Mouse (Mus musculus): Measurements from ENCODE around the gene Vwa7.

DNA sequence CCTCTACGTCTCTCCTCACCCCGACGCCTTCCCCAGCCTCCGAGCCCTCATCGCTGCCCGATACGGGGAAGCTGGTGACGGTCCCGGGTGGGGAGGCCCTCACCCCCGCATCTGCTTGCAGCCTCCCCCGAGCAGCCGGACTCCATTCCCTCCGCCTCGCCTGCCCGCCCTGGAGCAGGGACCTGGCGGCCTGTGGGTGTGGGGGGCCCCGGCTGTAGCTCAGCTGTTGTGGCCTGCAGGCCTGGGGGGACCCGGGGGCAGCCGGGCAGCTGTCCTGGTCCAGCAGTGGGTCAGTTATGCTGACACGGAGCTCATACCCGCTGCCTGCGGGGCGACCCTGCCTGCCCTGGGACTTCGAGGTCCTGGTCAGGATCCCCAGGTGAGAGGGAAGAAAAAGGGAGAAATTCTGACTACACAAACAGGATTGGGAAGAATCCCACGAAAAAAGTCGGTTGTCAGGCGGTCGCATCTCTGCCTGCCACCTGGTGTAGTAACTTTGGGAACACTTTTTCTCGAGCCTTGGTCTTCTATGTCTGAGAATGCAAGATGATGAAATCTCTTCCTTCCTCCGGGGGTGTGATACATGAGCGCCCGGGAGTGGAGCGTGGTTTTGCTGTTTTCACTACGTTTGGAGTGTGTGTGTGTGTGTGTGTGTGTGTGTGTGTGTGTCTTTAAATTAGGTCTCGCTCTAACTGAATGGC lies 14.8 kb upstream of the Vwa7 start:
- TF ChIP-seq MAFK (IDR thresholded peaks at IDR 0.05; ENCODE audit: insufficient read depth, low read depth, low read length) (no peak), ZC3H11A (IDR thresholded peaks at IDR 0.05; ENCODE audit: borderline replicate concordance, low read depth, low read length) (no peak)

All from ES-E14 (cell line).